Mouse (Mus musculus) C2C12 (cell line): ENCODE results near the gene Atg5.

ENCODE experiments used
- CEBPB ChIP-seq: IDR thresholded peaks from one replicate; pipeline ENCODE4 v1.6.1; 2011; ENCODE audit warnings: low read depth, mild to moderate bottlenecking, control low read depth, moderate library complexity
- CTCF ChIP-seq: IDR thresholded peaks from one replicate; pipeline ENCODE4 v1.5.1; 2011; ENCODE audit not compliant: control insufficient read depth, insufficient read depth, insufficient read length
- FOSL1 ChIP-seq: IDR thresholded peaks from one replicate; pipeline ENCODE4 v1.8.0; 2011; ENCODE audit warnings: mild to moderate bottlenecking, low read length; ENCODE audit not compliant: poor library complexity, insufficient read depth, severe bottlenecking
- MAX ChIP-seq: IDR thresholded peaks from one replicate; pipeline ENCODE4 v1.6.1; 2011; ENCODE audit warnings: mild to moderate bottlenecking, control low read depth
- MYOD1 ChIP-seq: IDR thresholded peaks from one replicate; pipeline ENCODE4 v1.6.1; 2011; ENCODE audit warnings: low read depth; ENCODE audit not compliant: control insufficient read depth, insufficient read length
- USF1 ChIP-seq: IDR thresholded peaks from one replicate; pipeline ENCODE4 v1.6.1; 2011; ENCODE audit warnings: low read depth, mild to moderate bottlenecking, control low read depth, moderate library complexity

DNA sequence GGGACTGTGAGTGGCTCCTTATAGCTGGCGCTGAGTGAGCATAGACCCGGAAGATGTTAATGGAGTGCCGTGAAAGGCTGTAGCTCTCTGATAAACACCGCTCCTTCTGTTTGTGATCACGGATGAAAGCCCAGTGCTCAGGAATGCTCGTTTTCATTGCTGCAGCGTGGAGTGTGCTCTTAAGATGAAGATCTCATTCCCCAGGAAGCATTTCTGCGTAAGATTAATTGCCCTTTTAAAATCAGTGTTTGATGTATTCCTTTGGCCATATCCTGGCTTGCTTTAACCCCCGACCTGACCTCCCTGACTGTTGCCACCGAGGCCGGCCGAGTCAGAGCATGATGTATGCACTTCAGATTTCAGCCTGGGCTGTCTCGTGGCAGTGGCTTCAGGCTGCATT, 89.2 kb downstream of the Atg5 start:
- no peak for TF ChIP-seq CTCF
- TF ChIP-seq USF1 = no peak
- TF ChIP-seq MAX = no peak
- TF ChIP-seq CEBPB = no peak
- TF ChIP-seq FOSL1 = no peak
- no peak for TF ChIP-seq MYOD1
